Mouse (Mus musculus) cerebellum, adult 2 months (tissue): ENCODE measurements at regions not wholly inside any gene's neighbourhood (a gene's known extent, or its start where the extent isn't known, plus 50 kb on each side); places are given as distances from the start of the nearest gene placed in this dataset.

ENCODE experiments used
- CTCF ChIP-seq: fragments of 200-500 bp; IDR thresholded peaks from 2 replicates; pipeline ENCODE4 v1.5.1; 2011; ENCODE audit warnings: low read depth, mild to moderate bottlenecking, control low read depth, low read length, moderate library complexity, borderline replicate concordance; ENCODE audit not compliant: insufficient read depth
- POLR2A ChIP-seq: fragments of 200-500 bp; IDR thresholded peaks from 2 replicates; pipeline ENCODE4 v1.6.1; 2011; ENCODE audit warnings: low read length, control low read depth, borderline replicate concordance; ENCODE audit not compliant: insufficient read depth

DNA sequence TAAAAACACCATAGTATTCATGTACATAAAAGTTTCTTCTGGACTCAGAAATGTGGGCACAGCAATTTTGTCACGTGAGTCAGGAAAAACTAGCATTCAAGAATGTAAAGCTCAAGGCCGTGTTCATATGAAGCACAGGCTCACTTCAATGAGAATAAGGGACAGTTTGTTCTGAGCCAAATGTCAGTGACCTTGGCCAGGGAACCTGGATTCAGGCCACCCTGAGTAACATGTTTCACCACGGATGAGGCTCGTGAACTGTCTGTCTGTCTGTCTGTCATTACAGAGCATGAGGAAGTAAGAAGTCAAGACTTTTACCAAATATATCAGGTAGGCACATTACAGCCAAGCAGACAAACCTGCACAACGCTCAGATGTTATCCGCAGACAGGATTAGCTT, 74.3 kb upstream of the Nr5a2 start:
- TF ChIP-seq CTCF (no peak), POLR2A (no peak)
